Mouse (Mus musculus) forelimb bud, embryonic 11.5 days (tissue): Measurements from ENCODE around the gene Strap.
"Not testable (repeated sequence)": the region's sequence is repeated elsewhere in the genome, so short reads cannot be mapped to it uniquely, and the experiment has no call there.

ENCODE experiments used
- DNase-seq: peaks from one replicate; pipeline ENCODE4 v3.0.0-alpha.2; 2012; ENCODE audit warnings: low read depth, low spot score

The Strap gene

DNA sequence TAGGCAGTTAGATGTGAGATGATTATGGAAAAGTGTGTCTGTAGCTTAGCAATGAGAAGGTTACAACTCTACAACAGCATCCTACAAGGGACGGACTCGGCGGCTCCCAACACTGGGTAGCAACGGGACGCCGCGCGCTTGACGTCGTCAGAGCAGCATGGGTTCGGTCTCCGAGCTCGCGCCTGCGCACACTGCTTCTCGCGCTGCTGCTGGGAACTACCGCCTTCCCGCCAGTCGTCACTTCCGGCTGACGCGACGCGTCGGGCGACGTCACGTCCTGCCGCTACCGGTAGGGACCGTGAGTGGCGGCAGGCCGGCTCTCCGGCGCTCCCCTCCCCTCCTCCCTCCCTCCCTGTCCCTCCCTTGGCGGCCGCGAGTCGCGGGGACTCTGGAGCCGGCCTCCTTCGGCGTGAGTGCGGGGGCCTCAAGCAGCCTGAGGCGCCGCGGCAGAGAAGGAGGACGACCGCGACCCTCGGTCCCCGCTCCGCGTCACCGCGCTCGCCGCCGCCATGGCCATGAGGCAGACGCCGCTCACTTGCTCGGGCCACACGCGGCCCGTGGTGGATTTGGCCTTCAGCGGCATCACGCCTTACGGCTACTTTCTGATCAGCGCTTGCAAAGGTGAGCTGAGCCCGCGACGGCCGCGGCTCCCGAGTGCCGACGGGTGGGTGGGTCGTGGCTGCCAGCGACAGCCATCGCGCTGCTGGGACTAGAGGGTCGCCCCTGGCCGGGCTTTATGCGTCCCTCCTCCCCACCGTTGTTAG, at the start of gene Strap:
Gene Strap, plus strand, starts transcription at position 233 of the 764 bp plus-strand sequence.
- DNase-seq: peak; percentile 99

DNA sequence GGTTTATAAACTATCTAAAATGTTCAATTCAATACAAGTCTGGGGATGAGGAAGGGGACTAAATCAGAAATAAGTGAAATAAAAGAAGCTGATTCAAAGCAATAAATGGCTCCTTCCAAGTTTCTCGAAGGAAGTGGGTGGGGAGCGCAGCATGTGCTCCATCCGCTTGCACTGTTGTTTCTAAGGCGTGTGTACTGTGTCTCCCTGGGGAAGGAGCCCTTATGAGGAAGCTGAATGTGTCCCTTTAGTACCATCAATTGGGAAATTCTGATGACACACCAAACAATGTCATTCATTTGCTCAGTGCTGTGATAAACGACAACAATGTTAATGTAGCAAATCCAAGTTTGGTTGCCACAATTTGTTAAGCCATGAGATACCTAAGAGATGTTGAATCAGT, 47.2 kb upstream of the Strap start:
- no peak for DNase-seq

DNA sequence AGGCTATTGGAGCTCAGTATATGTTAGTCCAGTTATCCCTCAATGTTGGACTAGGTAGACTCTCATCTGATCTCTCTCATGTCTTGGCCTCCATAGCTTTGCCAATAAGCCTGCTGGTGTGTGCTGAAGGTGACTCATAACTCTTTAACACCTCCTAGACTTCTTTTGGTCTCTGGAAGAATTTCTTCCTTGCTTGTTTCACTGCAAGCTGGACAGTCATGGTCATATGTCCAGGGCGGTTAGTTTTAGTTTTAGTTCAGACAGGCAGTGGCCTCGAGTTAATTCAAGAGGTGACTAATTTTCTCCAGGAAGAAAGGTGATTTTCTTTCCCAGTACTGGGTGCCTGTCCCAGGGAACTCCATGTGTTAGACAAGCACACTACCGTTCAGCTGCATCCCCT, 46.8 kb upstream of the Strap start:
- no peak for DNase-seq

GRCm38 (mm10) chr6:137688506-137689105, 46.3 kb upstream of the Strap start:
- no peak for DNase-seq

GRCm38 (mm10) chr6:137690550-137691119, 44.2 kb upstream of the Strap start:
- no peak for DNase-seq

GRCm38 (mm10) chr6:137694310-137694709, 40.6 kb upstream of the Strap start:
- no peak for DNase-seq

- no peak for DNase-seq
Measured at GRCm38 (mm10) chr6:137695046-137695445, 39.8 kb upstream of the Strap start.

DNA sequence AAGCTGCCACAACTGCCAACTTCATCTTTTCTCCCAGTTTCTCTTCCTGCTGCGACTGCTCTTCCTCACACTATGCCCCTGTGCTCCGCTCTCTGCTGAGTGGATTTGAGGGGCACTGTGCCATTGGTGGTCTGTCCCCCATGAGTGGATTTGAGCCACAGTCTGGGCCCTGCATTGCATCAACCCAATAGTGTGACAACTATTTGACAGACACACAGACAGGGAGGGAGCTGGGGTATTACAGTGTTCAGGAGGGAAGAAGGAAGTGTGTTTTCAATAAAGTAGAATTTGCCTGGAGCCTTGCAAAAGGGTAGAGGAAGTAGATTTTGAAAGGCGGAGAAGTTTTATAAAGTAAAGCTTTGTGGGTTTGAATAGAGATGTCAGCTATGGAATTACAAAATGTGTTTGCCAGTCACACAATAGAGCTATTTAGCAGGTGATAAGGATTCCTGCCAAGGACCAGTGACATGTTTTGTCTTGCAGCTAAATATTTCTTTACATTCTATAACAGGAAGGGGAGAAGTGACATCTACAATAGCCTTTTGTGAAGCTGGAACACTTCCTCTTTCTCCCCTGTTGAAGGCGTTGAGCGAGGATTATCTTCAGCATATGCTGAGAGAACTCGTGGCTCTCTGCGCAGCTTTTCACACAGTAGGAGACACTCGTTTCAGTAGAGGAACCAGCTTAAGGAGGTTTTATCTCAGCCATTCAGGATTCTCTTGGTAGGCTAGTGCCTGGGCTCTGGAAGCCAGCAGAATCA, 38.3 kb upstream of the Strap start:
- DNase-seq: no peak

DNA sequence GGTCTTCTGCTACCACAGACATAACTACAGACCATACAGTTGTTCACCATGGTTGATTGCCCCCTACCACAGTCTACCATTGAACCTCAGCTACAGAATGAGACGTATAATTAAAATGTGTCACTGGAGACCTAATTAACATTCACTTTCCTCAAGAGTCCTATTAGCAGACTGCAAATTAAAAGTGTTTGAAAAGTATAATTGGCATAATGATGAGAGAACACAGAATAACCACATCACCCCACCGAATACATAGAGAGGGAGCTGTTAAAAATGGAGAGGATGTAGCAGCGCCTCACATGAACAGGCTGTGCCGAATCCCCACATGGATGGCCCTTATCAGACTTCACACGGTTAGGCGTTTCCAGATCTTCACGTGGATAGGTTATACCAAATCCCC, 35.4 kb upstream of the Strap start:
- DNase-seq: no peak

DNA sequence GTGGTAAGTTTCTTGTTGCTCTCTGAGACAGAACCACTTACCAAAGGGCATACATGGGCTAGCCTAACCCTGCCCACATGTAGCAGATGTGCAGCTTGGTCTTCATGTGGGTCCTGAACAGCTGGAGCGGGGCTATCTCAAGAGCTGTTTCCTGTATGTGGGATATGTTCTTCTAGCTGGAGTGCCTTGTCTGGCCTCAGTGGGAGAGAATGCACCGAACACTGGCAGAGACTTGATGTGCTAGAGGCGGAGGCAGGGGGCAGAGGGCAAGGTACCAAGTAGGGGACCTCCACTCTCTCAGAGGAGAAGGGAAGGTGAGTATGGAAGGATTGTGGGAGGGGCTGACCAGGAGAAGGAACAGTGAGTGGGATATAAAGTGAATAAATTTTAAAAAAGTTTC, 32.7 kb upstream of the Strap start:
- DNase-seq: no peak

DNA sequence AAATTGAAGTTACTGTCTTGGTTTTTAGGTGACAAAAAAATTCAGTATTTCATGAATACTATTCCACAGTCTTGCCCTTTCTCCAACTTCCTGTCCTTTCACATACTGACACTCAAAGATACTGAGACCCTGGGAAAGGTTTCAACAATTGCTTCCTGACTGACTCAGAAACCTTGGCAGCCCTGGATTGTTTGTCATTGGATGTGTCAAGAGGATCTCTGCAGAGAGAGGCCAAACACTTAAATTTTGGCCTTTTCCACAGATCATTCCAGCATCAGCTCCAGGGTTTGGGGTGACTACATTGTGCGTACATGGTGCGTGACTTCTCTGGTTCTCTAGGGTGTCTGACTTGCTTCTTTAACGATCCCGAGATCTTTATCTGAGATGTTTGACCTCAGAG, 32.0 kb upstream of the Strap start:
- DNase-seq: no peak

- DNase-seq: no peak
Measured at GRCm38 (mm10) chr6:137703431-137703830, 31.4 kb upstream of the Strap start.

GRCm38 (mm10) chr6:137704300-137704939, 30.5 kb upstream of the Strap start:
- DNase-seq: no peak

GRCm38 (mm10) chr6:137706209-137706608, 28.7 kb upstream of the Strap start:
- no peak for DNase-seq

- not testable (repeated sequence) for DNase-seq
Measured at GRCm38 (mm10) chr6:137708726-137709405, 26.0 kb upstream of the Strap start.

DNA sequence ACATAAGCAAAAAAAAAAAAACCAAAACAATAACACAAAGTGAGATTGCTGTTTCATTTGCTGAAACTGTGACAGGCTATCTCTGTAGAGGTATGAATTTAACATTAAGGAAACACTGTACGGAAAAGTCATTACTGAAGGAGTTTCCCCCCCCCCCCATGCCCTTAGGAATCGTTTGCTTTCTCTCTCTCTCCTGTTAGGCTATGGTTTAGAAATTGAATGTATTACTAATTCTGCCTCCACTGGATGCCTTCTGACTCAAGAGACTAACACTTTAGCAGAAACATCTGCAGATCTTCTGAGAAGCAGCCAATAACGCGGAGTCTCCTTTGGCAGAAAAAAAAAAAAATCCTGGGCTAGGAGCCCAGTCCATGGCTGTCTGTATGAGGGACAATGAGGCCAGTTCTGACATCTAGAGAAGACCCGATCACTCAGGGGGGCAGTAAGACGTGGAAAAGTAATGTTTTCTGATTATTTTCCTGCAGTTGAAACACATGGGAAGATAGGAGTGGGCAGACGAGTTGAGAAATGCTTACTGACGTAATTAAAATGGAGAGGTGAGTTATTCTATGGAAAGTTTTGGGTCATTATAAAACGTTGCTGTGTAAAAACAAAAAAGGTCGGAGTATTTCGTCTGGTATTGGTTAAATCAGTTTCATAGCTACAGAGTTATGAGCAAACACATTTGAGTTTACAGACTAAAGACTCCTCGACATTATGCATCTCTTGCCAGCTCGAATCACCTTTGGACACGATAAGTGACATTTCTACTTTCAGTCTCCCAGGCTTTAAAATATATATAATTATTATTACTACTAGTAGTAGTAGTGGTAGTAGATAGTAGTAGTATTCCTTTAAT, 24.5 kb upstream of the Strap start:
- no peak for DNase-seq

GRCm38 (mm10) chr6:137712654-137713309, 22.1 kb upstream of the Strap start:
- no peak for DNase-seq

- no peak for DNase-seq
Measured at GRCm38 (mm10) chr6:137713310-137713664, 21.6 kb upstream of the Strap start.

- no peak for DNase-seq
Measured at GRCm38 (mm10) chr6:137716802-137717201, 18.1 kb upstream of the Strap start.
